Mouse (Mus musculus) c-Kit-positive CD71-positive TER-119-positive erythroid progenitor cells, embryonic 14.5 days (primary cell): ENCODE results near the gene Cwf19l2.
A peak's percentile ranks its signal among the peaks of the same experiment; 100 is the strongest.
"Not testable (repeated sequence)": the region's sequence is repeated elsewhere in the genome, so short reads cannot be mapped to it uniquely, and the experiment has no call there.

Experiments
- DNase-seq: peaks from one replicate; pipeline ENCODE4 v3.0.0-alpha.2; 2013; ENCODE audit warnings: low spot score

Gene Cwf19l2

DNA sequence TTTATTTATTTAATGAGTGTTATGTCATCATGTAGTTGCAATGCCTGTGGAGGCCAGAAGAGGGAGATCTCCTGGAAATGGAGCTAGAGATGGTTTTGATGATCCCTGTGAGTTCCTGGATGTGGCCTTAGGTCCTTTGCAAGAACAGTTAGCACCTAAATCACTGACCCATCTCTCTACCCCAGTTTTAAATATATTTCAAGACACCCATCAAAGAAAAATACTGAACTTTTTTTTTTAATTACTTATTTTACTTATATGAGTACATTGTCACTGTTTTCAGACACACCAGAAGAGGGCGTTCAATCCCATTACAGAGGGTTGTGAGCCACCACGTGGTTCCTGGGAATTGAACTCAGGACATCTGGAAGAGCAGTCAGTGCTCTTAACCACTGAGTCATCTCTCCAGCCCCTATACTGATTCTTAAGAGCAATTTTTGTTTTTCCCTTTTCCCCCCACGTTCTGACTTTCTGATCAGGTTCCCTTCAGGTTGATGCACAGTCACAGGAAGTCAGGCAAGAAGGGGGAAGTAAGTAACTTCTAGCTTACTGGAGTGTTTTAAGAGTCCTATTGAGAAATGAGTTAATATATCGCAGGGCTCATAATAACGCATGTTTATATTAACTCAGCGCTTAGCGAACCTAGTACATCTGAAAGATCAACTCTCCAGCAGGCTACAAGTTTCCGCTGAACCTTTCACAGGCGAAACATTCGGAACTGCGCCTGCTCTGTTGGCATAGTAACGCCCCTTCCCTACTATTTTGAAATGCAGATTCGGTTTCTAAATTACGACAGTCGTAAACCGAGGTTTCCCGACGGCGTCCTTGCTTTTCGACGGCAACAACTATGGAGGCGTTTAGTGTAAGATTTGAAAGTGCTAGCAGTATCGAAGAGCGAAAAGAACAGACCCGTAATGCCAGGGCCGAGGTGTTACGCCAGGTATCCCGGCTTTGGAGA lies at the start of gene Cwf19l2:
Cwf19l2 (plus strand) TSS at position 342 of the 958 bp plus-strand sequence.
- peak; percentile 88 for DNase-seq

DNA sequence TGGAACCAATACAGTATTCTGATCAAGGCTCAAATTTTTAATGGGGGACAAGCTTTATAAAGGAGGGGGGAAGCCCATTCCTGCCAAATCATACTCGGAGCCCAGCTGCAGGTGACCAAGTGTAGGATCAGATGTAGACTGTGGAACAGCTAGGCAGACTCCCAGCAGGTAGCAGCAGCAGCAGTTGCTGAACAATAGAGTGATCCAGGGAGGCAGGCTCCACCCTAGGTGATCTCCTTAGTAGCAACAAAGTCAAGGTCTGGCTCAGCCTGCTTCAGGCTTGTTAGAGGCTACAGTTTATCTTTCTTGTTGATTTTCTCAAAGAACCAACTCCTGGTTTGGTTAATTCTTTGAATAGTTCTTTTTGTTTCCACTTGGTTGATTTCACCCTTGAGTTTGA lies 27.1 kb upstream of the Cwf19l2 start:
- not testable (repeated sequence) for DNase-seq

DNA sequence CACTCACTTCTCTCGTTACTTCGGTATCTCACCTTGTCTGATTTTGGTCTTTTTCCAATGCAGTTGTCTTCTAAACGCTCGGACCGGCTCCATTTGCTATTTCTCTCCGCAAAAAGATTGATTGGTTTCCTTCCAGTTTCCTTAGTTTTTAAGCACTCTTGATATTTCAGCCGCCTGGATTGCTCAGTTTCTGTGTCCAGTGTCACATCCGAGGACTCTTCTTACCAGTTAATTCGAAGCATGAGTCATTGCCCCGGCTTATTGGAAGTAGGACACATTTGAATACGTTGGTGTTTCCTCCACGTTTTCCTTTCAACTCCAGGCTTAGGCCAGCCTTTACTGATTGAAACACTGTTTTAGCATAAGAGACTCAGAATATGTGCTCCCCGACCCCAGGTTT lies 980 bp downstream of the Cwf19l2 start:
- peak; percentile 55 for DNase-seq

DNA sequence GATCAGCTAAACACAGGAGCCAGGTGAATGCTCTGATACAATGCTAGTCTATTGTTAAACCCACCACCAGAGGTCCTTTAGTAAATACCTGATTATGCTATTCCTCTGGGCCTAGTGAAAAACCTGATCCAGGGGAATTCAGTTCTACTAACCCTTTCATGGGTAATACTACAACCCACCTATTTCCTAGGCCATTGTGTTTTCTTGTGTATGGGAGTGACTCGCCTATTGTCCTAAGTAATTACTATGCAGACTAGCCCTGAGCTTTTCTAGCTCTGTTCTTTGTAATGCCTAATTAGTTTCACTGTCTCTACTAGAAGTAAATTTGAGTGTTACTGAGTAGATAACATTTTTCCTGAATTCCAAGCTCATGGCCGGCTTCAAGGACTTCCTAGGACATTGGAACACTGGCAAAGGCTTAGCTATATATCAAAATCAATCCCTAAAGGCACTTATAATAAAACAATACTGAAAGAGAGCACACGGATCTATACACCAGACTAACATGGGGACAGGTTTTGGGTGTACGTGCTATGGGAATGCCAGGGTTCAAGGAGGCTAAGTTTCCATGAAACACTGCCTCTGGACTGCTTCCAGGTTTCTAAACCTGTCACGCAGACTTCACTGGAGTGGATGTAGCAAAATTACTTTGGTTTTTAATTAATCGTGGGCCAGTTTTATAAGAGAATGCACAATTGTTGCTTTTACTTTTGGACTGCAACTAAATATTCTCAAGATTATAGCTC lies 36.3 kb downstream of the Cwf19l2 start:
- DNase-seq: not testable (repeated sequence)

DNA sequence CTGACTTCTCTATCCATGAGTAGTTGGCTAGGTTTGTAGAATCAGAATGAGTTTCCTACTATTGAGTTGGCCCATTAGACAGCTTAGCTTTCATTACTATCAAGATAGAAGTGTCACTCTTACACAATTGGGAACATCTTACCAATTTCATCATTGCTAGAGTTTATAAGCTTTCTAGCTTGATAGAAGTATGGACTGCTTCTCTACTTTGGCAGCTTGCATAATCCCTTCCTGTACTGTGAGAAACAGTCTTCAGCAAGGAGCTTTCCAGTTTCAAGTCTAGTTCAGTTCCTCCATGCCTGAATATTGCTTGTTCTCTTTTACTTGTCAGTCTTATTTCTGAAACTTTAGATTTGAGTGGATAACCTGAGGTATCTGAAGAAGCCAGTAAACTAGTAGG lies 68.5 kb downstream of the Cwf19l2 start:
- no peak for DNase-seq

DNA sequence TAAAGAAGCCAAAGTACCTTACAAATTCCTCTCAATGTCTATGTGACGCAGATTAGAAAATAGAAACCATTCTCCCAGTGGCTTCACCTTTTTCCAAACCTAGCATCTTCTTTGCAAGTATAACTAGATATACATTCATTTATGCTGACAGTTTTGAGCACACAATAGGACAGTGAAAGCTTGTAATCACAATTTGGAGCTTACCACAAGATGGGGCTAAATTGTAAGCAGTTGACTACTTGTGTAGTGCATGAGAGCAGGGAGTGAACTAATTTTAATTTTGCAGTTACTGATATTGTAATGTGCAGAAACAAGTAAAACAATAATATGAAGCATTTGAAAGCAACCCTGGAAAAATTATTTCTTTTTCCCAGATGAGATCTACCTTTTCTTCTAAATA lies 115.3 kb downstream of the Cwf19l2 start:
- DNase-seq: no peak

DNA sequence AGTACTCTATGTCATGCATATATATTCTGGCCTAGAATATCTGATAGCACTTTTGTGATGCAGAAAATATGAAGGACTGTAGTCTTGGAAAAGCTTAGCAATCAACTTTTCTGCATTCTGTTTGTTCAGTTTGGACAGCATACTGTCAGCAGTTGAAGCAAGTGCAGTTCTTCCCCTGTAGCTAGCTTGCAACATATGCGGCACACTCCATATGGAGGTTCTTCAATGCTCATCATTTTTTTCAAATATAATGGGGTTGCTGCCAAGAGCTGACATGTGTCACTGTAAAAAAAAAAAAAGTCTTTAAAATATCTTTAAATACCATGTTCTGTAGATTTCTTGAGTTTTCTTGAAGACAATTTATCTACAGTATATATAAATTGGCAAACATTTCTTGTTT lies 115.8 kb downstream of the Cwf19l2 start:
- no peak for DNase-seq

DNA sequence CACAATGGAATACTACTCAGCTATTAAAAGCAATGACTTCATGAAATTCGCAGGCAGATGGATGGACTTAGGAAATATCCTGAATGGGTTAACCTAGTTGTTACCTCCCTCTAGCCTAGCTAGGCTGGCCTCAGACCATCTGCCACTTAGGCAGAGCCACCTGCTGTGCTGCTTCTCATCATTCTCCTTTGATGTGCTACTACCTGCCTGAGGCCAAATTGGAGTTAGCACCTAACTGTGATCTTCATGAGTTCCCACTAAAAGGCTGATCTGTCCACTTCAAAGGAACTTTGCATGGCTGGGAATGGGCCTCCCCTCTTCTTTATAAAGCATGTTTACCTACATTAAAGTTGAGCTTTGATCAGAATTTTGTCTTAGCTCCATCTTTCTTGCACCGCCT lies 117.6 kb downstream of the Cwf19l2 start:
- DNase-seq: no peak
